Mouse (Mus musculus) B cell, adult 67 days (primary cell): ENCODE measurements around the gene Alk. TPM values are rescaled to one million over a fixed set of nuclear protein-coding genes. Genes with fewer than 3 reads are reported as not detected.

Experiments used
- total RNA-seq, 2 experiments: library from RNA; stranded (reverse); gene quantifications; 4 replicates each; pipeline ENCODE4 v1.2.4; 2023

Gene Alk
- 1 to 10 TPM; 1.5 to 2.0 TPM for total RNA-seq

GRCm38 (mm10) chr17:72604610-72604980, at the start of gene Alk:
Alk (minus strand) TSS chr17:72604627.

Other genes with a start within 250 kb of the Alk start
- gene Ypel5, start 231.8 kb upstream of the Alk start, total RNA-seq: 100 to 1,000 TPM; 173 to 187 TPM